ENCODE assay signal across 18 mouse cellular contexts in the genomic region with DNA sequence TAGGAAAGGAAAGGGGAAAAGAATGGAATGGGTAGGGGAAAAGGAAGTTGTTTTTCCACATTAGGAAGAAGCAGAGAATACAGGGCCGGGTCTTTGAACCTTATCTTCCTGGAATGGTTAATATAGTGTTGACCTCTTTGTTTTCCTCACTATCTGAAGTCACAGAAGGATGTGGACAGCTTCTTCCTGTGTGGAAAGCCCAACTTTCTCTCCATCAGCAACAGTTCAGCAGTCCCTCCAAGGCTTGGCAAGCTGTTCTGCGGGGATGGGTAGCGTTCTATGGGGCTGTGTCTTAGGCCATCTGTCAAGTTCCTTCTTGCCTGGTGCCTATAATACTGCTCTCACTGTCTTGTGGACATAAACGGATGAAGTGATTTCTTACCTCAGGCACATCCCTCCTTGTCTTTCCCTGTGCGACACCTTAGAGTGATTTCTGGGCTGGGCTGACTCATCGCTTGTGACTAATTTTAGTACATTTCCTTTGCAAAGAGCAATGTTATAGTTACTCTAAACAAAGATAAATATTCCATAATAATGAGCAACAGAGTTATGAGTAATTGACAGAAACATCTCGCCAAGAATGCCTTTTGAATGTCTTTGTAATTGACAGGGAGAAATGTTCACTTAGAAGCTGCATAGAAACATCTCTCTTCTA. TPM values are rescaled to one million over a fixed set of nuclear protein-coding genes. Genes with fewer than 3 reads are reported as not detected.
DNase-seq lines count a peak whose midpoint lies in the region; ATAC-seq and TF ChIP-seq lines count a peak whose summit lies in the region.
"Had no signal": no experiment of that assay in that cellular context is flagged by ENCODE, and none has a peak within 500 bp of the region (broad histone marks: within the 10 kb centered on the region; RNA-seq: fewer than 3 reads in every experiment).

No protein-coding gene starts in this region.

- H3K4me2 ChIP-seq in liver, embryonic 11.5 days, result no peak overlapping the region
- H3K4me2 ChIP-seq in liver, embryonic 12.5 days, result no peak overlapping the region
- H3K4me2 ChIP-seq in forebrain, postnatal 0 days (ENCODE audit: low read depth), result no peak overlapping the region
- H3K4me2 ChIP-seq: embryonic facial prominence, embryonic 13.5 days; hindbrain, embryonic 13.5 days; intestine, embryonic 15.5 days; kidney, embryonic 15.5 days had no signal

- 56% methylated on average over 7 of the region's 7 CpGs for whole genome bisulfite sequencing in liver, embryonic 11.5 days
- 38% methylated on average over 7 of the region's 7 CpGs for WGBS in liver, embryonic 12.5 days (ENCODE audit: insufficient replicate concordance)
- 84% methylated on average over 7 of the region's 7 CpGs for WGBS in forebrain, postnatal 0 days

- intact Hi-C loops in heart, postnatal 25 days (cut with DNase I), result no loop called here
- intact Hi-C loops in gastrocnemius, postnatal 36 days (cut with DNase I), result no loop called here

- H3K4me1 ChIP-seq in liver, embryonic 11.5 days (replicated peaks; ENCODE audit: control insufficient read depth, insufficient read depth, low read length), result no peaks in the 10 kb centered on the region
- H3K4me1 ChIP-seq in liver, embryonic 12.5 days, result 0 out of 2 replicates have a peak, but pooled peaks cover 5% of the 10 kb centered on the region
- H3K4me1 ChIP-seq in forebrain, postnatal 0 days (ENCODE audit: insufficient read depth), result no peaks in the 10 kb centered on the region
- H3K4me1 ChIP-seq: hindbrain, embryonic 13.5 days had no signal

- H3K4me3 ChIP-seq in liver, embryonic 11.5 days (ENCODE audit: low read depth, low read length), result no peak overlapping the region
- H3K4me3 ChIP-seq in liver, embryonic 12.5 days, result no peak overlapping the region
- H3K4me3 ChIP-seq in forebrain, postnatal 0 days (ENCODE audit: low read depth, low read length), result no peak overlapping the region
- H3K4me3 ChIP-seq: embryonic facial prominence, embryonic 13.5 days; forebrain, embryonic 10.5 days; hindbrain, embryonic 13.5 days; intestine, embryonic 15.5 days; kidney, embryonic 15.5 days; limb, embryonic 10.5 days had no signal

- no peaks in the 10 kb centered on the region for H3K27me3 ChIP-seq in liver, embryonic 11.5 days (replicated peaks; ENCODE audit: control insufficient read depth, insufficient read depth, low read length)
- H3K27me3 ChIP-seq in liver, embryonic 12.5 days (replicated peaks), result no peaks in the 10 kb centered on the region
- H3K27me3 ChIP-seq in forebrain, postnatal 0 days (ENCODE audit: insufficient read depth, low read length), result no peaks in the 10 kb centered on the region
- H3K27me3 ChIP-seq: embryonic facial prominence, embryonic 13.5 days; hindbrain, embryonic 13.5 days; intestine, embryonic 15.5 days; kidney, embryonic 15.5 days had no signal

- H3K36me3 ChIP-seq in liver, embryonic 11.5 days (ENCODE audit: control insufficient read depth, insufficient read depth, low read length), result no peaks in the 10 kb centered on the region
- no peaks in the 10 kb centered on the region for H3K36me3 ChIP-seq in liver, embryonic 12.5 days
- no peaks in the 10 kb centered on the region for H3K36me3 ChIP-seq in forebrain, postnatal 0 days (ENCODE audit: insufficient read depth)
- H3K36me3 ChIP-seq: embryonic facial prominence, embryonic 13.5 days; forebrain, embryonic 10.5 days; hindbrain, embryonic 13.5 days; intestine, embryonic 15.5 days; kidney, embryonic 15.5 days; limb, embryonic 10.5 days had no signal

- TF ChIP-seq CTCF in forebrain, postnatal 0 days (IDR thresholded peaks at IDR 0.05; ENCODE audit: low read depth), result no peak

- no peak overlapping the region for H3K9ac ChIP-seq in liver, embryonic 11.5 days (ENCODE audit: low read depth, low read length)
- no peak overlapping the region for H3K9ac ChIP-seq in liver, embryonic 12.5 days
- no peak overlapping the region for H3K9ac ChIP-seq in forebrain, postnatal 0 days
- H3K9ac ChIP-seq: embryonic facial prominence, embryonic 13.5 days; hindbrain, embryonic 13.5 days; intestine, embryonic 15.5 days; kidney, embryonic 15.5 days had no signal

- no peaks in the 10 kb centered on the region for H3K9me3 ChIP-seq in liver, embryonic 11.5 days (ENCODE audit: control insufficient read depth, low read length)
- no peaks in the 10 kb centered on the region for H3K9me3 ChIP-seq in liver, embryonic 12.5 days (replicated peaks)
- no peaks in the 10 kb centered on the region for H3K9me3 ChIP-seq in forebrain, postnatal 0 days (ENCODE audit: low read length)
- H3K9me3 ChIP-seq: embryonic facial prominence, embryonic 13.5 days; hindbrain, embryonic 13.5 days; intestine, embryonic 15.5 days; kidney, embryonic 15.5 days; limb, embryonic 10.5 days had no signal

- DNase-seq in heart, adult 11 months, result peak; percentile 90
- DNase-seq in heart, postnatal 25 days (ENCODE audit: low spot score), result no peak
- DNase-seq in liver, embryonic 11.5 days (ENCODE audit: low spot score), result no peak
- peak; percentile 16 for DNase-seq in 3134 (ENCODE audit: extremely low read depth, insufficient read length, low spot score)
- DNase-seq in brain, adult 2 months (ENCODE audit: low read depth, low spot score), result peak; percentile 34
- no peak for DNase-seq in gastrocnemius, postnatal 36 days
- no peak for DNase-seq in forebrain, postnatal 0 days
- DNase-seq: adrenal gland, postnatal 25 days; cerebellum, postnatal 36 days; layer of hippocampus, postnatal 36 days had no signal

- H3K27ac ChIP-seq in liver, embryonic 11.5 days (ENCODE audit: low read depth, low read length), result peak overlapping the region; percentile 21; the same call in 1 of the 2 replicates
- H3K27ac ChIP-seq in liver, embryonic 12.5 days, result no peak overlapping the region
- no peak overlapping the region for H3K27ac ChIP-seq in forebrain, postnatal 0 days (ENCODE audit: low read depth, low read length)
- H3K27ac ChIP-seq: embryonic facial prominence, embryonic 13.5 days; forebrain, embryonic 10.5 days; hindbrain, embryonic 13.5 days; intestine, embryonic 15.5 days; kidney, embryonic 15.5 days; limb, embryonic 10.5 days had no signal

- no peak; the same call in 1 of the 2 replicates for ATAC-seq in liver, embryonic 11.5 days (replicated peaks; ENCODE audit: low FRiP score)
- no peak for ATAC-seq in liver, embryonic 12.5 days
- ATAC-seq in forebrain, postnatal 0 days, result no peak
- ATAC-seq: intestine, embryonic 15.5 days; midbrain, embryonic 16.5 days had no signal

RNA-seq across cellular contexts. Expression of a gene that starts 52.7 kb away (rescaled TPM):
- 10 to 100 TPM; 17.2 to 18.3 TPM for total RNA-seq in heart, postnatal 25 days (2021)
- 22.3 and 28.1 TPM in 2 replicates for polyA plus RNA-seq in liver, embryonic 11.5 days (2014; fragmentation: Nextera tagmentation; extraction: Ambion mirVana)
- polyA plus RNA-seq in liver, embryonic 12.5 days (2016; fragmentation: Nextera tagmentation; extraction: Ambion mirVana), result 19.3 and 20.7 TPM in 2 replicates
- 10 to 100 TPM; 18.9 to 20.6 TPM for total RNA-seq in gastrocnemius, postnatal 36 days (2021)
- 36.6 and 40.3 TPM in 2 replicates for total RNA-seq in forebrain, postnatal 0 days (2014; rRNA removed)
- polyA plus RNA-seq in forebrain, postnatal 0 days (2015; fragmentation: Nextera tagmentation; extraction: Ambion mirVana), result 16.4 and 18.4 TPM in 2 replicates

Comparison
In these comparisons a context has a peak if more than half of its experiments do, and no peak if none do; other contexts are left out.
1. DNase-seq: peak in heart, adult 11 months (single experiment), 3134 (single experiment) and brain, adult 2 months (single experiment); none in heart, postnatal 25 days (single experiment), liver, embryonic 11.5 days (single experiment), gastrocnemius, postnatal 36 days (0 of 2) and forebrain, postnatal 0 days (single experiment).